Mouse (Mus musculus) erythroblast, embryonic 14.5 days (primary cell): ENCODE data around the gene Ltb. TPM values are rescaled to one million over a fixed set of nuclear protein-coding genes. Genes with fewer than 3 reads are reported as not detected.

Experiments
- H3K27me3 ChIP-seq: 2 replicates; pipeline ENCODE4 v1.6.1; 2012; ENCODE audit warnings: inconsistent platforms; ENCODE audit not compliant: control insufficient read depth
- H3K36me3 ChIP-seq: 2 replicates; pipeline ENCODE4 v1.6.1; 2012; ENCODE audit warnings: mild to moderate bottlenecking, inconsistent platforms; ENCODE audit not compliant: control insufficient read depth
- H3K4me1 ChIP-seq: 2 replicates; pipeline ENCODE4 v1.6.1; 2012; ENCODE audit warnings: inconsistent platforms; ENCODE audit not compliant: control insufficient read depth
- H3K4me3 ChIP-seq: replicated peaks from 2 replicates; pipeline ENCODE3; 2012; ENCODE audit warnings: moderate library complexity, mild to moderate bottlenecking, inconsistent platforms
- H3K9me3 ChIP-seq: 2 replicates; pipeline ENCODE4 v1.6.1; 2012; ENCODE audit warnings: low read length, inconsistent platforms, mixed read lengths; ENCODE audit not compliant: control insufficient read depth
- GATA1 ChIP-seq: IDR thresholded peaks from 2 replicates; pipeline ENCODE4 v1.6.1; 2012; ENCODE audit warnings: low read length, inconsistent platforms, mixed read lengths
- TAL1 ChIP-seq: IDR thresholded peaks from 3 replicates; pipeline ENCODE4 v1.6.1; 2012; ENCODE audit warnings: low read length, inconsistent platforms, mixed read lengths
- polyA plus RNA-seq: library from polyadenylated mRNA; stranded (reverse); fragments of >175 nt; gene quantifications from 2 replicates; pipeline ENCODE4 v1.2.3, GENCODE M21; 2012

Gene Ltb
- polyA plus RNA-seq, 1 experiment: 0.08 TPM

DNA sequence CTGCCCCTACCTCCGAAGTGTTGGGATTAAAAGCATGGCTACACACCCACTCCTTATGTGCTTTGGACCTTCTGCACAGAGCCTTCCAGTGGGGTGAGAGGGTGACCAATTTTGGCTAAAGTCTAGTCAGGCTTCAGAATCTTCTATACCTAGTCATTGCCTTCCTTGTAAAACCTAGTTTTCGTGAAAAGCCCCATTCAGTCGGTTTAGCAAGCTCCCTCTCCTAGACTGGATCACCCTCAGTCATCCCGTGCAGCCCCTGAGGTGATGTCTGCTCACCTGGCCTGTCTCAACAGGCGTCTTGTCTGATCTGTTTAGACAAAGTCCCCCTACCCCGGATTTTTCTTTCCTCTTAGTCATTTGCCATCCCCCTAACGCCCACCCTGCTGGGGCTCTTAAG is 3.8 kb downstream of the Ltb start:
- Histone ChIP-seq H3K27me3 (peaks cover 73% of the 10 kb centered on the region), H3K36me3 (no peaks in the 10 kb centered on the region), H3K4me1 (peaks cover 16% of the 10 kb centered on the region)

DNA sequence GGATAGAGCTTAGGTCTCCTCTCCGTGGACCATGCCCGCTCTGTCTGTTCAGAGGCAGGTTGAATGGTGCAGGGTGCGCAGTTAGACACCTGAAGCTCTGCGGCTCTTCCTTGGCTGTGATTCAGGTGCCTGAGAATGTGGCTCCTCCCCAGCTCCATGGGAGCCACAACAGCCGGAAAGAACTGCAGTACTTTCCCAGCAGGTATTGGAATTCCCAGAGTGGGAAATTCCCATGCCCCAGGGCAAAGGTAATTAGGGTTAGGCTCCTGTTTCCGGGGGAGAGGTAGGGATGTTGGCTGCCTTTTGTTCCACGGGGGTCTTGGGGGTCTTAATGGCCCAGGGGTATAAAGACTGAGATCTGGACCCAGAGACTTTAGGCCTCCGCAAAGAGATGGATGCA is 4.7 kb downstream of the Ltb start:
- Histone ChIP-seq H3K27me3 (peaks cover 79% of the 10 kb centered on the region), H3K9me3 (no peaks in the 10 kb centered on the region), H3K4me1 (peaks cover 16% of the 10 kb centered on the region), H3K36me3 (no peaks in the 10 kb centered on the region), H3K4me3 (no peak overlapping the region)
- TF ChIP-seq GATA1: no peak
- TF ChIP-seq TAL1: no peak

More for the DNA sequence above, 3.8 kb downstream of the Ltb start:
- Histone ChIP-seq H3K9me3 (no peaks in the 10 kb centered on the region), H3K4me3 (no peak overlapping the region)
- no peak for TF ChIP-seq GATA1
- TF ChIP-seq TAL1: no peak

DNA sequence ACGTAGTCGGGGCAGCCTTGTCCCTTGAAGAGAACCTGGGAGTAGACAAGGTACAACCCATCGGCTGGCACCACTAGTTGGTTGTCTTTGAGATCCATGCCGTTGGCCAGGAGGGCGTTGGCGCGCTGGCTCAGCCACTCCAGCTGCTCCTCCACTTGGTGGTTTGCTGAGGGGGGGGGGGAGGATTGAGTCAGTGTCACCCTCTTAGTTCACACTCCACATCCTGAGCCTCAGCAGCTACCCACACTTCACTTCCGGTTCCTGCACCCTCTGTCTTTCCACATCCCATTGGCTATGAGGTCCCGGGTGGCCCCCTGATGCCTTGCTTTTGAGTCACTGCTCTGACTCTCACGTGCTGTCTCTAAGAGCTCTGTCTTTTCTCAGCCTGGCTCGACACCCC is 6.2 kb downstream of the Ltb start:
- Histone ChIP-seq H3K27me3 (peaks cover 78% of the 10 kb centered on the region), H3K4me3 (no peak overlapping the region)

DNA sequence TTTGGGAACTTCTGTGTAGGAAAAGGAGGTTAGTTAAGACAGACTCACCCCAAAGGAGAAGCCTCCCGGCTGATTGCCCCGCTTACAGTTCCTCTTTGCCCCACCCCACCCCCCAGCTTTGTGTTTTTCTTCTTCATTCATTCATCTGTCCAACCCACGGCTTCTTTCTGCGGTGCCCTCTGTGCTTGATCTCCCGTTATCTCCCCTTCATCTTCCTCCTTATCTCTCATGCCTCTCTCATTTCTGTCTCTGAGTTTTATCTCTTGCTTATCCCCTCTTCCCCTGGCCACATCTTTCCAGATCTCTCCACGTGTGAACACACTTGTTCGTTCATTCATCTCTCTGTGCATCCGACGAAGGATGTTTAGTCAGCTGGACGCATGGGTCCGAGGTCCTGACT is 6.9 kb downstream of the Ltb start:
- peaks cover 72% of the 10 kb centered on the region for H3K27me3 ChIP-seq
- peaks cover 6% of the 10 kb centered on the region for H3K4me1 ChIP-seq
- TF ChIP-seq TAL1: no peak
- no peak for TF ChIP-seq GATA1
- H3K4me3 ChIP-seq: no peak overlapping the region
- no peaks in the 10 kb centered on the region for H3K9me3 ChIP-seq
- H3K36me3 ChIP-seq: no peaks in the 10 kb centered on the region

More for the DNA sequence above, 6.2 kb downstream of the Ltb start:
- TF ChIP-seq GATA1 (no peak), TAL1 (no peak)
- Histone ChIP-seq H3K4me1 (peaks cover 13% of the 10 kb centered on the region), H3K9me3 (no peaks in the 10 kb centered on the region), H3K36me3 (no peaks in the 10 kb centered on the region)

DNA sequence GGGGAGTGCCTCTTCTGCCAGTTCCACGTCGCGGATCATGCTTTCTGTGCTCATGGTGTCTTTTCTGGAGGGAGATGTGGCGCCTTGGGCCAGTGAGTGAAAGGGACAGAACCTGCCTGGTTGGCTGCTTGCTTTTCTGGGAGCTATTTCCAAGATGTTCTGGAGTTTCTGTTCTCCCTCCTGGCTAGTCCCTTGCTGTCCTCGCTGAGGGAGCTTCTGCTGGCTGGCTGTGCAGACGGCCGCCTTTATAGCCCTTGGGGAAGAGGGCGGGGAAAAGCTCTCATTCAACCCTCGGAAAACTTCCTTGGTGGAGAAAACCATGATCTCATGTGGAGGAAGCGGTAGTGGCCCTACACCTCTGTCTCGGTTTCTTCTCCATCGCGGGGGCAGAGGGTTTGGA is 7.5 kb downstream of the Ltb start, which contains the start of gene Tnf:
Tnf (minus strand) TSS at position 221 of the 400 bp plus-strand sequence.
- TF ChIP-seq TAL1 (no peak), GATA1 (no peak)
- Histone ChIP-seq H3K27me3 (peaks cover 65% of the 10 kb centered on the region), H3K36me3 (no peaks in the 10 kb centered on the region), H3K4me1 (peaks cover 4% of the 10 kb centered on the region), H3K9me3 (no peaks in the 10 kb centered on the region), H3K4me3 (no peak within 1 kb of the TSS)

DNA sequence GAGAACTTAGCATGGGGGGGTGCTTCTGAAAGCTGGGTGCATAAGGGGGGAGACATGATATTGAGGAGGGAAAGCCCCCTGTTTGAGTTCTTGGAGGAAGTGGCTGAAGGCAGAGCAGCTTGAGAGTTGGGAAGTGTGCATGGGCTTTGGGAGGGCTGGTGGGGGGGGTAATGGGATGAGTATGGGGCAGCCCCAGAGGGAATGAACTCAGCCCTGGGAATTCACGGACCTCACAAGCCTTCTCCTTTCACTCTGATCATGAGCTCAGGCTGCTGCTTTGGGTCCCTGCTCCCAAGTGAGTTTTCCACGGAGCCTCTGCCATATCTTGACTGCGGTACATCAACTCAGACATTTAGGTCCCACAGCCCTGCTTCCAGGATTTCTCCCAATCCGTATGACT is 8.2 kb downstream of the Ltb start:
- TF ChIP-seq GATA1 (no peak), TAL1 (no peak)
- Histone ChIP-seq H3K27me3 (peaks cover 62% of the 10 kb centered on the region), H3K4me1 (peaks cover 4% of the 10 kb centered on the region), H3K9me3 (no peaks in the 10 kb centered on the region), H3K4me3 (no peak overlapping the region), H3K36me3 (no peaks in the 10 kb centered on the region)

DNA sequence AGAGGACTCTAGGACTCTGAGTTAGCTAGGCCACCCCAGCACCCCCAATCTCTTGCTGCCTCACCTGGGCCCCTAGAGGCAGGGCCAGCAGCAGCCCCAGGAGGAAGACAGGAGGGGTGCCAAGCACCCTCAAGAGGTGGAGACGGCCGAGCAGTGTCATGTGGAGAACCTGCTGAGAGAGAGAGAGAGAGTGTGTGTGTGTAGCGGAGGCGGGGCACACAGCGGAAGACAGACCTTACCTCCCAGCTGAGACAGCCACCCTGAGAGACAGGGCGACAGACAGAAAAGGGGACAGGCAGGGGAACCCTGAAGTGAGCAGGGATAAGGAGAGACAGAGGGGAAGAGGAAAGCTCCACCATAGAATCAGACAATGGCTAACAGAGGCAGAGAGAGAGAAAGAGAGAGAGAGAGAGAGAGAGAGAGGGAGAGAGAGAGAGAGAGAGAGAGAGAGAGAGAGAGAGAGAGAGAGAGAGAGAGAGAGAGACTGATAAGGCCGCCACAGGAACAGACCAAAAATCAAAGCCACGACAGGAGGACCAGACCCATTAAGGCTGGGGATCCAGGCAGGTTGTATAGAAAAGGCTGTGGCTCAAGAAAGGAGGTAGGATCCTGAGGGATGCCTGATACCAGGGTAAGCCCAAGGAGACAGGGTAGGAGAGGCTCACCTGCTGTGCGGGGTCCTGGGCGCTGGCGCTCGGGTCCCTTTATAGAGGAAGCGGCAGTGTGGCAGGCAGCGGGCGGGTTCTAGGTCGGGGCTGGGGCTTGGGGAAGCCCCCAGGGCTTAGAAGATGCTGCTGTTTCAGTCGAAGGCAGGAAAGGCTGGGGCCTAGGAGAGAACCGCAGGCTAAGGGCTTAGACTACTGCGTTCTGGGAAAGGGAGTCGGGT is 10.5 kb downstream of the Ltb start, which contains the start of gene Lta:
Lta (minus strand) TSS at position 858 of the 886 bp plus-strand sequence.
- TF ChIP-seq GATA1: no peak
- TF ChIP-seq TAL1: no peak
- Histone ChIP-seq H3K27me3 (peaks cover 59% of the 10 kb centered on the region), H3K36me3 (no peaks in the 10 kb centered on the region), H3K4me1 (peaks cover 4% of the 10 kb centered on the region), H3K9me3 (no peaks in the 10 kb centered on the region), H3K4me3 (no peak within 1 kb of the TSS)

DNA sequence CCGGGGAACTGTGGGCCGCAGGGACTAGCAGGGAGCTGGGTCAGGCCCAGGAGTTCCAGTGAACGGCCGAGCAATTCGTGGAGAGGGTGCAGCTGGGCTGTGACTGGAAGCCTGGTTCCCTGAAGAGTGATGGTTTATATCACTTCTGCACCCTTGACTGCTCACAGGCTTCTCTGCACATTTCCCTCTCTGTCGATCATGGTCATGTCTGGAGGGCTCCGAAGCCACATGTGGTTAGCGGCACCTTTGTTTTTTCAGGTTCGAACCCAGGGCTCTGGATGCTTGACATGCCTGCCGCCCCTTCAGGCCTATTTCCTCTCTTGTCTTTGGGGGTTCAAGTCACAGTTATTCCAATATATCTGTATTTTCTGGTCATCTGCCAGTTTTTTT is 11.1 kb downstream of the Ltb start:
- H3K4me3 ChIP-seq: no peak overlapping the region
- peaks cover under 1% of the 10 kb centered on the region; the same call in 1 of the 2 replicates for H3K4me1 ChIP-seq
- H3K9me3 ChIP-seq: no peaks in the 10 kb centered on the region
- H3K27me3 ChIP-seq: peaks cover 53% of the 10 kb centered on the region
- no peaks in the 10 kb centered on the region for H3K36me3 ChIP-seq
- no peak for TF ChIP-seq GATA1
- TF ChIP-seq TAL1: no peak

DNA sequence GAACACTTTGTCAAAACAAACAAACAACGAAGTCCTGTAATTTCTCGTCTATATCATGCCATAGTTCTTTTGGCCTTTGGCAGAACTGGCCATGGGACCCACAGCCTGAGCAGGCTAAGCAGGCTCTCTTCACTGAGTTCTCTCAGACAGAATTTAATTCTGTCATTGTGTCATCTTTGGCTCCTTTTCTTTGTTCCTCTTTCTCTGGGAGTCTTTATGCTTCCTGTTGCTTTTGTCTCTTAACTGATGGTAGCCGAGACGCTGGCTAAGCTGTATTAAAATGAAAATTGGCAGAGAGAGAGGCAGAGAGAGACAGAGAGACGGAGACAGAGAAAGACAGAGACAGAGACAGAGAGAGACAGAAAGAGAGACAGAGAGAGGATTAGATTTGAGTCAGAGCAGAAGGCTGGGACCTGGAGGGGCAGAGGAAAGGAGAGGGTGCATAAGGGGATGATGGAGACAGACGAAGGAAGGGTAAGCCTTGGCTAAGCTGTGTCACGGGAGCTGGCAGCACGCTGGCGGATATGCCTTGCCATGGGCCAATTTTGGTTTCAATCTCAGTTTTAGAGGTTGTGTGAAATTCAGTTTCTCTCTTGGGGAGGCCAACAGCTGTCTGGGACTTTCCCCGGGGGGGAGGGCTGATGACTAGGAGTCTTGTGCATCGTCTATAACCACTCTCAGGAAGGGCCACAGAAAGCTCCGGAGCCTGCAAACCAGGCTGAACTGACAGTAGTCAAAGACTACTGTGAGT is 15.7 kb downstream of the Ltb start:
- H3K36me3 ChIP-seq: no peaks in the 10 kb centered on the region
- no peak overlapping the region for H3K4me3 ChIP-seq
- H3K9me3 ChIP-seq: no peaks in the 10 kb centered on the region
- peaks cover 12% of the 10 kb centered on the region for H3K27me3 ChIP-seq
- H3K4me1 ChIP-seq: no peaks in the 10 kb centered on the region
- TF ChIP-seq GATA1 (no peak), TAL1 (no peak)
